Comparison of ENCODE assay signal across 15 mouse cellular contexts in the genomic region with DNA sequence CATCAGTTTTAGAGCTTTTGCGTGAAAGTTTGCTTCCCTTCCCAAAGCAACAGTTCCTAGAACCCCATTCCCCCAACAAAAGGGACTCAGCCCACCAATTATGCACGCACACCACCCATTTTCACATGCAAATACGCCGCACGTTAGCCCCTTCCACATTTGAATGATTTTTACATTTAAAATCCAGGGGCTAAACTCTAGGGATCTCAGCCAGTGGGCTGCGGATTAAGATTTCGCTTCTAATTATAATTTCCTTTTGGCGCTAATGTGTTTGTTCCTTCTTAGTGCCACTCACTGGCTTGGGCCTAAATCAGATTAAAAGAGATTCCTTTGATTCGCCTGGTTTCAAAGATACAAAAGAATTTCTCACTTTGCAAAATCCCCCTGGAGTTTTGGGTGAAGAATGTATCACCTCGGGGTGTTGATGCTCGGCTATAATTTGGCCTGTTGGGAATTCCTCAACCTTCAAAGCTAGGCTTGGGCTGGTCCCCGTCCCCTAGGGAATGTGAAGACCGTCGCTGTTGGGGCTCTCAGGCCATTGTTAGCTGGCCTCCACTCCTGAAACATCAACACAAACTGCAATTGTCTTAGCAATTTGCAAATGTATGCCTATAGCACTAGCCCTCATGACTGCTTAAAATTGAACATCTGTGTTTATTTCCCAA. TPM values are rescaled to one million over a fixed set of nuclear protein-coding genes. Genes with fewer than 3 reads are reported as not detected.
DNase-seq lines count a peak whose midpoint lies in the region; ATAC-seq and TF ChIP-seq lines count a peak whose summit lies in the region.
"Had no signal": no experiment of that assay in that cellular context is flagged by ENCODE, and none has a peak within 500 bp of the region (broad histone marks: within the 10 kb centered on the region; RNA-seq: fewer than 3 reads in every experiment).

No protein-coding gene starts in this region.

- H3K27ac ChIP-seq in hindbrain, embryonic 10.5 days, result peak overlapping the region; percentile 69
- H3K27ac ChIP-seq in hindbrain, postnatal 0 days, result no peak overlapping the region
- H3K27ac ChIP-seq in forebrain, embryonic 15.5 days (replicated peaks), result no peak overlapping the region
- no peak overlapping the region for H3K27ac ChIP-seq in midbrain, embryonic 14.5 days (replicated peaks; ENCODE audit: low read depth, low read length)
- H3K27ac ChIP-seq in liver, postnatal 0 days (ENCODE audit: low read depth), result no peak overlapping the region
- H3K27ac ChIP-seq in gastrocnemius, adult 2 months, result no peak overlapping the region
- H3K27ac ChIP-seq: heart, embryonic 15.5 days; hindbrain, embryonic 15.5 days had no signal

- peak; percentile 20 for DNase-seq in hindbrain, embryonic 10.5 days (ENCODE audit: low spot score)
- no peak for DNase-seq in hindbrain, postnatal 0 days (ENCODE audit: low spot score)
- DNase-seq in ZHBTc4 (ENCODE audit: low read depth, low spot score), result peak; percentile 51
- peak; percentile 71 for DNase-seq in midbrain, embryonic 14.5 days
- DNase-seq in layer of hippocampus, adult 11-12 months (ENCODE audit: low spot score), result no peak
- DNase-seq in liver, postnatal 0 days, result no peak
- no peak for DNase-seq in gastrocnemius, adult 2 months
- DNase-seq: B cell, adult 2 months; kidney, adult 18-20 months; kidney, postnatal 25 days; lung, embryonic 14.5 days; thymus, adult 2 months had no signal

- H3K9ac ChIP-seq in hindbrain, postnatal 0 days (replicated peaks; ENCODE audit: low read length), result no peak overlapping the region
- no peak overlapping the region for H3K9ac ChIP-seq in forebrain, embryonic 15.5 days (replicated peaks)
- H3K9ac ChIP-seq in midbrain, embryonic 14.5 days (replicated peaks; ENCODE audit: low read length), result no peak overlapping the region
- H3K9ac ChIP-seq in liver, postnatal 0 days (replicated peaks), result no peak overlapping the region
- H3K9ac ChIP-seq: heart, embryonic 15.5 days; hindbrain, embryonic 15.5 days; lung, embryonic 14.5 days had no signal

- H3K4me1 ChIP-seq in hindbrain, embryonic 10.5 days (replicated peaks), result peaks cover 18% of the 10 kb centered on the region
- no peaks in the 10 kb centered on the region for H3K4me1 ChIP-seq in hindbrain, postnatal 0 days (ENCODE audit: insufficient read depth, low read length)
- peaks cover 12% of the 10 kb centered on the region for H3K4me1 ChIP-seq in forebrain, embryonic 15.5 days
- H3K4me1 ChIP-seq in midbrain, embryonic 14.5 days (ENCODE audit: control insufficient read depth, insufficient read depth, low read length), result peaks cover 13% of the 10 kb centered on the region
- peaks cover 6% of the 10 kb centered on the region for H3K4me1 ChIP-seq in liver, postnatal 0 days (ENCODE audit: insufficient read depth)

- 15% methylated on average over 14 of the region's 14 CpGs for WGBS in hindbrain, embryonic 10.5 days
- WGBS in hindbrain, postnatal 0 days, result 25% methylated on average over 14 of the region's 14 CpGs
- 4% methylated on average over 14 of the region's 14 CpGs for WGBS in forebrain, embryonic 15.5 days
- 3% methylated on average over 14 of the region's 14 CpGs for WGBS in midbrain, embryonic 14.5 days
- WGBS in liver, postnatal 0 days (ENCODE audit: insufficient replicate concordance), result 70% methylated on average over 14 of the region's 14 CpGs

- H3K4me3 ChIP-seq in hindbrain, embryonic 10.5 days, result no peak overlapping the region; the same call in 1 of the 2 replicates
- no peak overlapping the region for H3K4me3 ChIP-seq in hindbrain, postnatal 0 days (ENCODE audit: low read length)
- no peak overlapping the region for H3K4me3 ChIP-seq in forebrain, embryonic 15.5 days
- H3K4me3 ChIP-seq in midbrain, embryonic 14.5 days (replicated peaks; ENCODE audit: low read depth, low read length), result no peak overlapping the region
- H3K4me3 ChIP-seq in liver, postnatal 0 days (ENCODE audit: low read depth, low read length), result no peak overlapping the region
- H3K4me3 ChIP-seq in gastrocnemius, adult 2 months, result no peak overlapping the region
- H3K4me3 ChIP-seq: heart, embryonic 15.5 days; hindbrain, embryonic 15.5 days had no signal

- ATAC-seq in hindbrain, postnatal 0 days, result no peak
- peak; percentile 79 for ATAC-seq in forebrain, embryonic 15.5 days (replicated peaks)
- peak; percentile 70; the same call in 1 of the 2 replicates for ATAC-seq in midbrain, embryonic 14.5 days (ENCODE audit: low FRiP score, low TSS enrichment)
- ATAC-seq in liver, postnatal 0 days, result no peak

- TF ChIP-seq CTCF in hindbrain, postnatal 0 days (IDR thresholded peaks at IDR 0.05; ENCODE audit: low read depth), result no peak
- no peak for TF ChIP-seq CTCF in liver, postnatal 0 days (IDR thresholded peaks at IDR 0.05; ENCODE audit: low read depth)
- no peak for TF ChIP-seq CTCF in gastrocnemius, adult 2 months (IDR thresholded peaks at IDR 0.05)

- H3K27me3 ChIP-seq in hindbrain, embryonic 10.5 days (ENCODE audit: insufficient read depth, poor library complexity, severe bottlenecking), result peaks cover 3% of the 10 kb centered on the region; the same call in 1 of the 2 replicates
- H3K27me3 ChIP-seq in hindbrain, postnatal 0 days (ENCODE audit: insufficient read depth, low read length), result no peaks in the 10 kb centered on the region
- H3K27me3 ChIP-seq in forebrain, embryonic 15.5 days, result no peaks in the 10 kb centered on the region
- H3K27me3 ChIP-seq in midbrain, embryonic 14.5 days (ENCODE audit: control insufficient read depth, insufficient read depth, low read length), result no peaks in the 10 kb centered on the region
- H3K27me3 ChIP-seq in liver, postnatal 0 days (ENCODE audit: insufficient read depth, low read length), result no peaks in the 10 kb centered on the region
- H3K27me3 ChIP-seq: heart, embryonic 15.5 days; hindbrain, embryonic 15.5 days had no signal

- TF ChIP-seq EP300 in liver, postnatal 0 days (IDR thresholded peaks at IDR 0.05; ENCODE audit: low read depth), result no peak

- intact Hi-C loops in gastrocnemius, adult 2 months (cut with DNase I), result no loop called here

- H3K9me3 ChIP-seq in hindbrain, embryonic 10.5 days, result no peaks in the 10 kb centered on the region
- H3K9me3 ChIP-seq in hindbrain, postnatal 0 days (ENCODE audit: low read length), result no peaks in the 10 kb centered on the region
- no peaks in the 10 kb centered on the region for H3K9me3 ChIP-seq in forebrain, embryonic 15.5 days
- no peaks in the 10 kb centered on the region for H3K9me3 ChIP-seq in midbrain, embryonic 14.5 days (ENCODE audit: control insufficient read depth, low read length)
- no peaks in the 10 kb centered on the region for H3K9me3 ChIP-seq in liver, postnatal 0 days (ENCODE audit: low read length)
- H3K9me3 ChIP-seq: heart, embryonic 15.5 days; hindbrain, embryonic 15.5 days had no signal

- H3K4me2 ChIP-seq in hindbrain, postnatal 0 days (ENCODE audit: low read depth, low read length), result no peak overlapping the region
- H3K4me2 ChIP-seq in forebrain, embryonic 15.5 days (replicated peaks), result no peak overlapping the region
- peak overlapping the region; percentile 15 for H3K4me2 ChIP-seq in midbrain, embryonic 14.5 days (ENCODE audit: low read length)
- H3K4me2 ChIP-seq in liver, postnatal 0 days (ENCODE audit: low read depth, low read length), result no peak overlapping the region
- H3K4me2 ChIP-seq: heart, embryonic 15.5 days; hindbrain, embryonic 15.5 days; lung, embryonic 14.5 days had no signal

- no peaks in the 10 kb centered on the region for H3K36me3 ChIP-seq in hindbrain, embryonic 10.5 days
- H3K36me3 ChIP-seq in hindbrain, postnatal 0 days (ENCODE audit: insufficient read depth, low read length), result no peaks in the 10 kb centered on the region
- H3K36me3 ChIP-seq in forebrain, embryonic 15.5 days, result no peaks in the 10 kb centered on the region
- no peaks in the 10 kb centered on the region for H3K36me3 ChIP-seq in midbrain, embryonic 14.5 days (ENCODE audit: control insufficient read depth, insufficient read depth, low read length)
- H3K36me3 ChIP-seq in liver, postnatal 0 days (replicated peaks; ENCODE audit: insufficient read depth, low read length), result no peaks in the 10 kb centered on the region
- H3K36me3 ChIP-seq: heart, embryonic 15.5 days; hindbrain, embryonic 15.5 days had no signal

RNA-seq across cellular contexts. Expression of a gene that starts 35.2 kb away (rescaled TPM):
- 43.0 and 65.3 TPM in 2 replicates for polyA plus RNA-seq in hindbrain, embryonic 10.5 days (2016; fragmentation: Nextera tagmentation; extraction: Ambion mirVana)
- 497 and 567 TPM in 2 replicates for total RNA-seq in hindbrain, postnatal 0 days (2014; rRNA removed)
- 193 and 195 TPM in 2 replicates for polyA plus RNA-seq in hindbrain, postnatal 0 days (2015; fragmentation: Nextera tagmentation; extraction: Ambion mirVana)
- polyA plus RNA-seq in forebrain, embryonic 15.5 days (2015; fragmentation: Nextera tagmentation; extraction: Ambion mirVana), result 158 and 159 TPM in 2 replicates
- 195 and 211 TPM in 2 replicates for polyA plus RNA-seq in midbrain, embryonic 14.5 days (2014; fragmentation: Nextera tagmentation; extraction: Ambion mirVana)
- polyA plus RNA-seq in liver, postnatal 0 days (2015; fragmentation: Nextera tagmentation; extraction: Ambion mirVana), result 4.7 and 5.1 TPM in 2 replicates
- total RNA-seq in gastrocnemius, adult 2 months (2021), result 100 to 1,000 TPM in 1 of 2 experiments, 10 to 100 TPM in 1; 94.5 to 154 TPM

Comparison
In these comparisons a context has a peak if more than half of its experiments do, and no peak if none do; other contexts are left out.
1. DNase-seq: peak in hindbrain, embryonic 10.5 days (single experiment), ZHBTc4 (single experiment) and midbrain, embryonic 14.5 days (single experiment); none in hindbrain, postnatal 0 days (single experiment), layer of hippocampus, adult 11-12 months (single experiment), liver, postnatal 0 days (single experiment) and gastrocnemius, adult 2 months (single experiment).
2. ATAC-seq: peak in forebrain, embryonic 15.5 days (single experiment) and midbrain, embryonic 14.5 days (single experiment); none in hindbrain, postnatal 0 days (single experiment) and liver, postnatal 0 days (single experiment).